Mouse (Mus musculus) thymus, postnatal 36 days (tissue): ENCODE results near the gene Gm4175.
"Not testable (repeated sequence)": the region's sequence is repeated elsewhere in the genome, so short reads cannot be mapped to it uniquely, and the experiment has no call there.

Experiments used
- DNase-seq, 2 experiments: peaks; one replicate each; pipeline ENCODE4 v3.0.0; 2022; ENCODE audit warnings: mixed read lengths in 2 of 2

The Gm4175 gene

GRCm38 (mm10) chr7:21761375-21761774 lies at the start of gene Gm4175:
Gene Gm4175, minus strand, starts transcription at chr7:21761475.
- DNase-seq: not testable (repeated sequence)

GRCm38 (mm10) chr7:21796628-21797027 lies 35.4 kb upstream of the Gm4175 start, which contains the start of gene Gm4177:
Gene Gm4177, minus strand, starts transcription at chr7:21796728.
- DNase-seq: not testable (repeated sequence)
